Mouse (Mus musculus) heart, embryonic 12.5 days (tissue): ENCODE measurements around the gene Shld1. TPM values are rescaled to one million over a fixed set of nuclear protein-coding genes. Genes with fewer than 3 reads are reported as not detected.

Source experiments
- ATAC-seq: fragments of 200-750 bp; cut with Nextera tagmentation; 2 replicates; pipeline ENCODE4 v1.8.0; 2017; ENCODE audit warnings: moderate TSS enrichment, moderate library complexity; ENCODE audit not compliant: insufficient number of reproducible peaks, low FRiP score
- H3K27ac ChIP-seq: fragments of 300-500 bp; sonication (generic); 2 replicates; pipeline ENCODE4 v1.5.1; 2016; ENCODE audit warnings: mild to moderate bottlenecking, moderate library complexity; ENCODE audit not compliant: poor library complexity, severe bottlenecking
- H3K27me3 ChIP-seq: fragments of 300-500 bp; sonication (generic); replicated peaks from 2 replicates; pipeline ENCODE4 v1.6.1; 2016; ENCODE audit warnings: mild to moderate bottlenecking, moderate library complexity
- H3K36me3 ChIP-seq: fragments of 300-500 bp; sonication (generic); 2 replicates; pipeline ENCODE4 v1.6.1; 2016; ENCODE audit warnings: mild to moderate bottlenecking, moderate library complexity
- H3K4me1 ChIP-seq: fragments of 300-500 bp; sonication (generic); replicated peaks from 2 replicates; pipeline ENCODE4 v1.6.1; 2016; ENCODE audit warnings: mild to moderate bottlenecking
- H3K4me2 ChIP-seq: fragments of 300-500 bp; sonication (generic); 2 replicates; pipeline ENCODE4 v1.6.1; 2016; ENCODE audit warnings: mild to moderate bottlenecking, moderate library complexity
- H3K4me3 ChIP-seq: fragments of 300-500 bp; sonication (generic); 2 replicates; pipeline ENCODE4 v1.5.1; 2016; ENCODE audit warnings: mild to moderate bottlenecking
- H3K9ac ChIP-seq: fragments of 300-500 bp; sonication (generic); 2 replicates; pipeline ENCODE4 v1.6.1; 2016; ENCODE audit warnings: mild to moderate bottlenecking, moderate library complexity
- H3K9me3 ChIP-seq: fragments of 300-500 bp; sonication (generic); replicated peaks from 2 replicates; pipeline ENCODE4 v1.6.1; 2016; ENCODE audit warnings: mild to moderate bottlenecking, moderate library complexity
- WGBS: fragments of 180-500 bp; shearing (Covaris S2); methylation state at CpG from one replicate; pipeline ENCODE4 v1.1.7; 2016; 5-methylcytosine and 5-hydroxymethylcytosine counted together
- polyA plus RNA-seq: library from polyadenylated mRNA; unstranded; fragments of >200 nt; fragmentation: Nextera tagmentation; extraction: Ambion mirVana; gene quantifications from 2 replicates; pipeline ENCODE4 v1.2.1, GENCODE M21; 2016

Gene Shld1
- polyA plus RNA-seq, 1 experiment from 2014 or later: 16.8 TPM

DNA sequence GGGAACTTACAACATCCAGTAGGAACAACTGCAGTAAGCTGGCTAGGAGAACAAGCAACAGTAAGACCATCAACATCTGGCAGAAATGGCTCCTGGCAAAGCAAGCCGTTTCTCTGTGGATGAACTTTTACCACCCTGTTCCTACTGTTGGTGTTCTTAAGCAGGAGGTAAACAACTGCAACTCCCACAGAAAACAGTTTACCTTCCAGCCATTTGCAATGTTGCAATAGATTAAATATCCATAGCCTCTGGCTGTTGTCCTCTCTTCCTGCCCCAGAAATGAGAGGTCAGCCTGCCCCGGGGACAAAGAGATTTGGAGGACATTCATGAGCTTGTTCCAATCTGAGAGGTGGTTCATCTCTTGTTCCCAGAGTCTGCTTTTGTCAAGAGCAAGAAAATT lies 29.5 kb upstream of the Shld1 start:
- Histone ChIP-seq H3K27ac (no peak overlapping the region), H3K4me1 (no peaks in the 10 kb centered on the region), H3K9me3 (no peaks in the 10 kb centered on the region), H3K4me3 (no peak overlapping the region), H3K4me2 (no peak overlapping the region), H3K27me3 (no peaks in the 10 kb centered on the region), H3K36me3 (no peaks in the 10 kb centered on the region), H3K9ac (no peak overlapping the region)
- 83% methylated on average over 2 of the region's 2 CpGs for WGBS
- ATAC-seq: no peak

GRCm38 (mm10) chr2:132658412-132659120 lies 28.2 kb upstream of the Shld1 start:
- WGBS: 78% methylated on average over 9 of the region's 9 CpGs
- no peak for ATAC-seq
- Histone ChIP-seq H3K9ac (no peak overlapping the region), H3K9me3 (peaks cover 5% of the 10 kb centered on the region; the same call in 1 of the 2 replicates), H3K4me2 (no peak overlapping the region), H3K27me3 (no peaks in the 10 kb centered on the region), H3K27ac (no peak overlapping the region), H3K4me1 (no peaks in the 10 kb centered on the region), H3K4me3 (no peak overlapping the region), H3K36me3 (no peaks in the 10 kb centered on the region)

DNA sequence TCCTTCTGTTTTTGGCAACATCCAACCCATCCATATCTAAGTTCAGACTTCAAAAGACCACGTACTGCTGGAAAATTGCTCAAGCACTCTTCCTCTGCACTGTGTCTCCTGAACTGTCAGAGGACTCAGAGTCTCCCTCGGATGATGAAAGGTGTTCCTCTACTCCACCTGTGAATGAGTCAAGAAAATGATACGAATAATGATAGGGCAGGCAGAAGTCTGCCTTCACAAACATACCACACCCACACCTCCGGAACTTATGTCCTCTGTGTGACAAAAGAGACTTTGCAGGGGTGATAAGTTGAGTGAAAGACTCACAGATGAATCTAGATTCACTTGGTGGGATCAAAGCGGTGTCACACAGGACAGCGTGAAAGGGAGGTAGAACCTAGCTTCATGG lies 17.6 kb upstream of the Shld1 start:
- no peaks in the 10 kb centered on the region for H3K36me3 ChIP-seq
- H3K4me3 ChIP-seq: no peak overlapping the region
- H3K4me2 ChIP-seq: no peak overlapping the region
- ATAC-seq: no peak
- no peaks in the 10 kb centered on the region for H3K27me3 ChIP-seq
- no peaks in the 10 kb centered on the region for H3K4me1 ChIP-seq
- no peak overlapping the region for H3K9ac ChIP-seq
- 0 out of 2 replicates have a peak, but pooled peaks cover 4% of the 10 kb centered on the region for H3K9me3 ChIP-seq
- WGBS: 60% methylated on average over 6 of the region's 6 CpGs
- H3K27ac ChIP-seq: no peak overlapping the region

GRCm38 (mm10) chr2:132670290-132670689 lies 16.4 kb upstream of the Shld1 start:
- Histone ChIP-seq H3K4me2 (no peak overlapping the region), H3K9ac (no peak overlapping the region), H3K27ac (no peak overlapping the region), H3K4me1 (no peaks in the 10 kb centered on the region), H3K36me3 (no peaks in the 10 kb centered on the region), H3K9me3 (no peaks in the 10 kb centered on the region), H3K4me3 (no peak overlapping the region), H3K27me3 (no peaks in the 10 kb centered on the region)
- no peak for ATAC-seq
- WGBS: 69% methylated on average over 4 of the region's 4 CpGs

GRCm38 (mm10) chr2:132672121-132672520 lies 14.6 kb upstream of the Shld1 start:
- Histone ChIP-seq H3K27ac (no peak overlapping the region), H3K4me3 (no peak overlapping the region), H3K9me3 (no peaks in the 10 kb centered on the region), H3K4me2 (no peak overlapping the region), H3K27me3 (no peaks in the 10 kb centered on the region), H3K36me3 (no peaks in the 10 kb centered on the region), H3K4me1 (no peaks in the 10 kb centered on the region), H3K9ac (no peak overlapping the region)
- ATAC-seq: no peak
- 87% methylated on average over 3 of the region's 3 CpGs for WGBS

DNA sequence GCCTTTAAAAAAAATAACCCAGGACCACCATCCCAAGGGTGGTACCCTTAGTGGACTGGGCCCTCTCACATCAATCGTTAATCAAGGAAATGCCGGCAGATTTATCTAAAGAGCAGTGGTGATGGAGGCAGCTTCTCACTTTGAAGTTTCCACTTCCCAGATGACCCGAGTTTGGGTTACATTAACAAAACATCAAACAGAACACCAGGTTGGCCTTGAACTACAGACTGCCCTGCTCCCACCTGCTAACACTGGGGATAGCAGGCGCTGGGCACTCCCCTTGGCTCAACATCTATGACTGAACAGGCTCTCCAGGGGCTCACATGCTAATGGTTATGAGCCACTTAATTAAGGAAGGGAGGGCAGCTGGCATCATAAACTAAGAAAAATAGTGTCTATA lies 10.6 kb upstream of the Shld1 start:
- no peaks in the 10 kb centered on the region for H3K4me1 ChIP-seq
- H3K27me3 ChIP-seq: no peaks in the 10 kb centered on the region
- no peaks in the 10 kb centered on the region for H3K36me3 ChIP-seq
- no peak overlapping the region for H3K4me2 ChIP-seq
- no peak overlapping the region for H3K4me3 ChIP-seq
- no peak for ATAC-seq
- H3K9ac ChIP-seq: no peak overlapping the region
- 57% methylated on average over 4 of the region's 4 CpGs for WGBS
- H3K27ac ChIP-seq: no peak overlapping the region
- no peaks in the 10 kb centered on the region; the same call in 1 of the 2 replicates for H3K9me3 ChIP-seq

DNA sequence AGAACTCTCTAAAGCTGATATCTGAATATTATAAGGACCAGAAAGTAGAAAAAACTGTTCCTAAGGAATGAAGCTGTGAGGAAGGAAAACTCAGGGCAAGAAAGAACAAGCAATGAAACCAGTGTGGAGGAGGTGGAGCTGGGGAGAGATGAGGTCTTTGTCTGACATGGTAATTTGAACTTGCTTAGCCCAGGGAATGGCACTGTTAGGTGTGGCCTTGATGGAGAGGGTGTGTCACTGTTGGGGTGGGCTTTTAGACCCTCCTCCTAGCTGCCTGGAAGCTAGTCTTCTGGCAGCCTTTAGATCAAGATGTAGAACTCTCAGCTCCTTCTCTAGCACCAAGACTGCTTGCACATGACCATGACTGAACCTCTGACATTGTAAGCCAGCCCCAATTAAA lies 1.7 kb upstream of the Shld1 start:
- H3K4me3 ChIP-seq: no peak overlapping the region
- H3K9ac ChIP-seq: no peak overlapping the region
- no peak overlapping the region for H3K4me2 ChIP-seq
- no peaks in the 10 kb centered on the region for H3K27me3 ChIP-seq
- no peaks in the 10 kb centered on the region for H3K9me3 ChIP-seq
- H3K27ac ChIP-seq: peak overlapping the region; percentile 25; the same call in 1 of the 2 replicates
- no peak for ATAC-seq
- H3K4me1 ChIP-seq: peaks cover 23% of the 10 kb centered on the region
- H3K36me3 ChIP-seq: no peaks in the 10 kb centered on the region

DNA sequence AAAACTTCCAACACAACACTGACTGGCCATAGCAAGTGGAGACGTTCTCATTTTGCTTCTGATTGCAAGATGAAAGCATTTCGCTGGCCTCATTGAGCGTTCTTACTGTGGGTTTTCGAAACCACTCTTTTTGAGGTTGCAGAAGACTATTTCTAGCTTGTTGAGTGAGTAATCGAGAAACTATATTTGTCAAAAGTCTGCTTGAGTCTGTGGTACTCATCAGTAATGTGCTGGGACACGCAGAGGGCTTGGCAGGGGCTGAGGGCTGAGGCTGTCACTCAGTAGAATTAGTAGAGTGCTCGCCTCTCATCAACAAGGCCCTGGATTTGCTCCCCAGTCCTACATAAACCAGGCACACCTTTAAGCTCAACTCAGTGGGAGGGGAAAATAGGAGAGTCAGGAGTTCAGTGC lies 1.9 kb downstream of the Shld1 start:
- H3K4me2 ChIP-seq: no peak overlapping the region
- WGBS: 75% methylated on average over 7 of the region's 7 CpGs
- peaks cover 34% of the 10 kb centered on the region for H3K4me1 ChIP-seq
- 0 out of 2 replicates have a peak overlapping the region, but pooled peaks have one; percentile 48 for H3K27ac ChIP-seq
- no peak for ATAC-seq
- H3K27me3 ChIP-seq: no peaks in the 10 kb centered on the region
- no peak overlapping the region for H3K4me3 ChIP-seq
- no peaks in the 10 kb centered on the region for H3K9me3 ChIP-seq
- 0 out of 2 replicates have a peak, but pooled peaks cover 3% of the 10 kb centered on the region for H3K36me3 ChIP-seq
- no peak overlapping the region for H3K9ac ChIP-seq

- Histone ChIP-seq H3K27me3 (no peaks in the 10 kb centered on the region), H3K4me3 (no peak overlapping the region), H3K9me3 (no peaks in the 10 kb centered on the region), H3K9ac (0 out of 2 replicates have a peak overlapping the region, but pooled peaks have one; percentile 2), H3K27ac (peak overlapping the region; percentile 48; the same call in 1 of the 2 replicates), H3K4me2 (no peak overlapping the region), H3K36me3 (0 out of 2 replicates have a peak, but pooled peaks cover 3% of the 10 kb centered on the region), H3K4me1 (peaks cover 40% of the 10 kb centered on the region)
- WGBS: 75% methylated on average over 4 of the region's 4 CpGs
- ATAC-seq: no peak
These were observed 2.4 kb downstream of the Shld1 start for GRCm38 (mm10) chr2:132689188-132689568.

- Histone ChIP-seq H3K36me3 (0 out of 2 replicates have a peak, but pooled peaks cover 6% of the 10 kb centered on the region), H3K27ac (peak overlapping the region; percentile 48), H3K4me2 (no peak overlapping the region), H3K27me3 (no peaks in the 10 kb centered on the region), H3K4me1 (peaks cover 44% of the 10 kb centered on the region), H3K9me3 (no peaks in the 10 kb centered on the region), H3K9ac (0 out of 2 replicates have a peak overlapping the region, but pooled peaks have one; percentile 8), H3K4me3 (no peak overlapping the region)
- 44% methylated on average over 15 of the region's 15 CpGs for WGBS
- peak; percentile 52 for ATAC-seq
These were observed 3.0 kb downstream of the Shld1 start for GRCm38 (mm10) chr2:132689569-132690231.

GRCm38 (mm10) chr2:132691731-132692130 lies 5.0 kb downstream of the Shld1 start:
- peaks cover 52% of the 10 kb centered on the region for H3K4me1 ChIP-seq
- 0 out of 2 replicates have a peak overlapping the region, but pooled peaks have one; percentile 15 for H3K9ac ChIP-seq
- H3K27ac ChIP-seq: peak overlapping the region; percentile 60
- ATAC-seq: no peak
- H3K36me3 ChIP-seq: peaks cover 15% of the 10 kb centered on the region
- 0 out of 2 replicates have a peak overlapping the region, but pooled peaks have one; percentile 3 for H3K4me2 ChIP-seq
- 41% methylated on average over 7 of the region's 7 CpGs for WGBS
- H3K4me3 ChIP-seq: no peak overlapping the region
- H3K9me3 ChIP-seq: no peaks in the 10 kb centered on the region
- no peaks in the 10 kb centered on the region for H3K27me3 ChIP-seq
